Mouse (Mus musculus) ES-E14 (cell line): ENCODE measurements at regions not wholly inside any gene's neighbourhood (a gene's known extent, or its start where the extent isn't known, plus 50 kb on each side); places are given as distances from the start of the nearest gene placed in this dataset.
A peak's percentile ranks its signal among the peaks of the same experiment; 100 is the strongest.

Source experiments
- DNase-seq: peaks from one replicate; pipeline ENCODE4 v3.0.0-alpha.2; 2013; ENCODE audit warnings: low read depth, low spot score
- H3K27ac ChIP-seq: 2 replicates; pipeline ENCODE4 v1.5.1; 2012; ENCODE audit warnings: low read depth, mild to moderate bottlenecking, low read length, moderate library complexity, mixed read lengths; ENCODE audit not compliant: poor library complexity, insufficient read depth, severe bottlenecking
- H3K36me3 ChIP-seq: 2 replicates; pipeline ENCODE4 v1.6.1; 2012; ENCODE audit warnings: mild to moderate bottlenecking, low read length, moderate library complexity, mixed read lengths; ENCODE audit not compliant: control insufficient read depth, poor library complexity, insufficient read depth, severe bottlenecking
- H3K4me1 ChIP-seq, 2 experiments: fragments of 150-350 bp in 1 of 2; sonication (generic) in 1 of 2; 2 replicates each; pipeline ENCODE4 v1.6.1; 2012; ENCODE audit warnings: low read length in 2 of 2, mild to moderate bottlenecking in 1 of 2, mixed read lengths in 1 of 2; ENCODE audit not compliant: control insufficient read depth in 2 of 2, insufficient read depth in 2 of 2, poor library complexity in 1 of 2
- H3K4me3 ChIP-seq, 2 experiments: fragments of 150-350 bp in 1 of 2; sonication (generic) in 1 of 2; 2 replicates each; pipeline ENCODE4 v1.5.1; 2012; ENCODE audit warnings: low read length in 2 of 2, low read depth in 1 of 2, mild to moderate bottlenecking in 1 of 2, mixed read lengths in 1 of 2; ENCODE audit not compliant: insufficient read depth in 1 of 2, poor library complexity in 1 of 2, severe bottlenecking in 1 of 2
- H3K9ac ChIP-seq: 2 replicates; pipeline ENCODE4 v1.6.1; 2012; ENCODE audit warnings: low read depth, mild to moderate bottlenecking, low read length, mixed read lengths; ENCODE audit not compliant: poor library complexity, insufficient read depth, severe bottlenecking
- H3K9me3 ChIP-seq: fragments of 150-350 bp; sonication (generic); 2 replicates; pipeline ENCODE4 v1.6.1; 2012; ENCODE audit warnings: low read depth, mild to moderate bottlenecking, low read length; ENCODE audit not compliant: control insufficient read depth, insufficient read depth
- CHD2 ChIP-seq: IDR thresholded peaks from 2 replicates; pipeline ENCODE4 v1.6.1; 2014; ENCODE audit warnings: mild to moderate bottlenecking, low read depth, low read length, inconsistent platforms
- HCFC1 ChIP-seq: IDR thresholded peaks from 2 replicates; pipeline ENCODE4 v1.6.1; 2012; ENCODE audit warnings: low read length, inconsistent platforms, borderline replicate concordance; ENCODE audit not compliant: insufficient read depth
- MAFK ChIP-seq: IDR thresholded peaks from 2 replicates; pipeline ENCODE4 v1.6.1; 2014; ENCODE audit warnings: mild to moderate bottlenecking, low read depth, low read length, inconsistent platforms; ENCODE audit not compliant: insufficient read depth
- ZC3H11A ChIP-seq: IDR thresholded peaks from 2 replicates; pipeline ENCODE4 v1.6.1; 2012; ENCODE audit warnings: low read depth, mild to moderate bottlenecking, inconsistent platforms, low read length, borderline replicate concordance
- ZNF384 ChIP-seq: IDR thresholded peaks from 2 replicates; pipeline ENCODE4 v1.6.1; 2012; ENCODE audit warnings: low read depth, low read length, inconsistent platforms
- in situ Hi-C, 2 experiments: fragments of 600-800 bp; cut with MboI; formaldehyde crosslinking; loops; one replicate each; pipeline ENCODE4 v1.15.1; 2025; ENCODE audit warnings: low sequenced_read_pairs in 2 of 2, inconsistent platforms in 1 of 2; ENCODE audit not compliant: unreplicated experiment in 2 of 2

DNA sequence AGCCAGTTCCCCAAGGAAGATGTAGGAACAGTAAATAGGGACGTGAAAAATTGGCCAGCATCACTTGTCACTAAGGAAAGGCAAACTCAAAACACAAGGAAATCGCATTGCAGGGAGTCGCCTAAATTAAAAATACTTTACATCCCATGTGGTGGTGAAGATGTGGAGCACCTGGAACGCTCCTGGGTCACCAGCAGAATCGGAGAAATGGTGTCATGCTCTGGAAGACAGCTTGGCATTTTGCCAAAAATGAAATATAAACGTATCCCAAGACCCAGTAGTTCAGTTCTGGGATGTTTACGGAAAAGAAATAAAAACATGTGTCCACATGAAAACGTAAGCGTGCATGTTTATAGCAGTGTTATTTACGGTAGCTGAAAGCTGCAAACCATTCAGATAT lies 111.5 kb downstream of the Tmem30b start:
- TF ChIP-seq HCFC1 = no peak
- TF ChIP-seq CHD2 = no peak
- TF ChIP-seq MAFK = no peak
- TF ChIP-seq ZNF384 = no peak
- no peak for TF ChIP-seq ZC3H11A
- Histone ChIP-seq H3K4me1 (no peaks in the 10 kb centered on the region; a peak in 1 of 4 replicates), H3K9me3 (no peaks in the 10 kb centered on the region), H3K27ac (no peak overlapping the region), H3K9ac (no peak overlapping the region), H3K36me3 (no peaks in the 10 kb centered on the region), H3K4me3 (no peak overlapping the region)
- in situ Hi-C loops = no loop called here
- DNase-seq = no peak

- Histone ChIP-seq H3K4me3 (no peak overlapping the region), H3K36me3 (no peaks in the 10 kb centered on the region), H3K4me1 (peaks cover 2 to 3% of the 10 kb centered on the region in 2 experiments; a peak in 2 of 4 replicates), H3K9me3 (no peaks in the 10 kb centered on the region), H3K9ac (no peak overlapping the region), H3K27ac (no peak overlapping the region)
- no peak for TF ChIP-seq HCFC1
- TF ChIP-seq ZC3H11A = no peak
- TF ChIP-seq CHD2 = no peak
- TF ChIP-seq MAFK = no peak
- DNase-seq = no peak
- in situ Hi-C loops = no loop called here
Measured at GRCm38 (mm10) chr12:73432546-73432945, 113.6 kb downstream of the Tmem30b start.

GRCm38 (mm10) chr12:73428171-73428570 lies 118.0 kb downstream of the Tmem30b start:
- no peak overlapping the region for H3K9ac ChIP-seq
- no peaks in the 10 kb centered on the region for H3K9me3 ChIP-seq
- no peak for DNase-seq
- no peak overlapping the region for H3K4me3 ChIP-seq
- no peak overlapping the region for H3K27ac ChIP-seq
- peaks cover 3 to 4% of the 10 kb centered on the region in 2 experiments; a peak in 1 of 4 replicates for H3K4me1 ChIP-seq
- in situ Hi-C loops = no loop called here
- no peak for TF ChIP-seq HCFC1
- TF ChIP-seq ZC3H11A = no peak
- no peak for TF ChIP-seq MAFK
- TF ChIP-seq CHD2 = no peak
- TF ChIP-seq ZNF384 = 0 out of 2 replicates have a peak, but pooled peaks have one; percentile 9
- H3K36me3 ChIP-seq = no peaks in the 10 kb centered on the region

DNA sequence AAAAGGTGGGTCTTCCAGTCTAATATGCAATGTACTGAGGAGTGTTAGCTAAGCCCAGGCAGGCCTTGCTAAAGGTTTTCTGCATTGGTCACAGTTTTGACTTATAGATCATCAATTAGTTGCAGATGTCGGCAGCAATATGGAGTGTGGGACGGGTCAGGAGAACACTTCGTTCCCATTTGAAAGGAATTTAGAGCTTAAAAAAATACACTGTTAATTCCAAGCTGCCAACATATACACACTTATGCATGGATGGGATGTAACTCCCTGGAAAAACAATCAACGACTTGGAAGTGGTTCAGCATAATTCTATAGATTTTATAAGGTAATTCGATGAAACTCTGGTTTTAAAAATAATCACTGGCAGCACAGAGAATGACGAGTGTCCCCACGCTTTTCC lies 121.4 kb downstream of the Tmem30b start:
- Histone ChIP-seq H3K36me3 (no peaks in the 10 kb centered on the region), H3K9ac (no peak overlapping the region), H3K9me3 (no peaks in the 10 kb centered on the region), H3K4me3 (no peak overlapping the region), H3K4me1 (peaks cover 3 to 4% of the 10 kb centered on the region in 2 experiments; a peak in 1 of 4 replicates), H3K27ac (no peak overlapping the region)
- in situ Hi-C loops = no loop called here
- DNase-seq = no peak
- TF ChIP-seq HCFC1 (no peak), ZNF384 (no peak)

- H3K4me1 ChIP-seq = no peaks in the 10 kb centered on the region
- H3K9me3 ChIP-seq = no peaks in the 10 kb centered on the region
- TF ChIP-seq ZC3H11A (no peak), ZNF384 (no peak), CHD2 (no peak), MAFK (no peak), HCFC1 (no peak)
- H3K36me3 ChIP-seq = no peaks in the 10 kb centered on the region
- H3K9ac ChIP-seq = no peak overlapping the region
- in situ Hi-C loops = no loop called here
- H3K4me3 ChIP-seq = no peak overlapping the region
- no peak for DNase-seq
- H3K27ac ChIP-seq = no peak overlapping the region
Measured at GRCm38 (mm10) chr12:73417101-73417500, 129.1 kb downstream of the Tmem30b start.
